Mouse (Mus musculus) kidney, adult 8-10 months (tissue): ENCODE data around the gene Pias1.

Experiments used
- DNase-seq, 2 experiments: peaks; one replicate each; pipeline ENCODE4 v3.0.0; 2022

Gene Pias1

DNA sequence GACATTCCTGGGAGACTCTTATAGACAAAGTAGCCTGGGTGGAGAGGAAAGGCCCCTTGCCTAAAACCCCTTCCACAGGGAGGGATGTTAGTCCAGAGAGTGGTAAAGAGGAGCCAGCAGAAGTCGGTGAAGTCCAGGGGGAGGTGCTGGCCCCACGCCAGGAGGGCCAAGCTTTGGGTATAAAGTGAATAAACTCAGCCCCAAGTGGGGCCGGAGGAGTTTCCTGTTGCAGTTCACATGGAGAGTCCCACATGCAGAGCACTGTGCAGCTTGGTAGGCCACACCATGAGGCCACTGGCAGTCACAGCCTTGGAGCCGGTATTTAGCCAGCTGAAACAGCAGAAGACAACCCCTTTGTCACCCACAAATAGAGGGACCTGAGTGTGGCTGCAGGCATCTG lies 133.2 kb downstream of the Pias1 start:
- DNase-seq = peak in 1 of 2 experiments; percentile 34

DNA sequence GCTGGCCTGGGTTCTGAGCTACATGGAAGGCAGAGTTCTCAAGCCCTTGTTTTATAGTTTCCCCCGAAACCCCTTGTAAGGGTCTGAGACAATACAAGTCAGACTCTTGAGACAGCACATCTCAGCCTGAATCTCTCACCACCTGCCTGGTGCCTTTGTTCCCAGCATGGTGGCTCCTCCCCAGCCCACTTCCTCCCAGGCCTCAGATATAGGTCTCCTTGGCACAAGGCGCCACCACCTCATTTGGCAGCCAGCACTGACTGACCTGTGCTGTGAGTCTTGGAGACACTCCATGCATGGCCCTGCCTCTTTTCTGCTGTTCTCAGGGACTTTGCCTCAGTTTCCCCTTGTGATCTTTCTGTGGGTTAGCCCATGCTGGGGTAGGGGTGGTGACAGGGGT lies 136.2 kb downstream of the Pias1 start:
- DNase-seq = no peak

DNA sequence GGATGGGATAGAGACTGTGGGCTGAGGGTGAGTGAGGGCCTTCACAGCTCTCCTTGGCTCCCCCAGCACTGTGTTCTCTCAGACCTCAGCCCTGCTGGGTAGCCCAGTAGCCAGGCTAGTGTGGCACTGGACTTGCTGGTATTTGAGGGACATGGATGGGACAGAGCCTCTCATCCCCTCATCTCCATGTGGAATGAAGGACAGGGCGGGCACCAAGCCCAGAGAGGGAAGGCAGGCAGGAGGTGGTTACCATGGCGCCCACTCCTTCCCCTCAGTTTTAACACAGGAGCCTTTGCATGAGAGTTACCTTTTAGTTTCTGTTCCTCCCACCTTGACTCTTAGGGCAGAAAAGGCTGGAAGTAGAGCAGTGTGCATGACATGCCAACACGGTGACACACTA lies 139.1 kb downstream of the Pias1 start:
- no peak for DNase-seq

DNA sequence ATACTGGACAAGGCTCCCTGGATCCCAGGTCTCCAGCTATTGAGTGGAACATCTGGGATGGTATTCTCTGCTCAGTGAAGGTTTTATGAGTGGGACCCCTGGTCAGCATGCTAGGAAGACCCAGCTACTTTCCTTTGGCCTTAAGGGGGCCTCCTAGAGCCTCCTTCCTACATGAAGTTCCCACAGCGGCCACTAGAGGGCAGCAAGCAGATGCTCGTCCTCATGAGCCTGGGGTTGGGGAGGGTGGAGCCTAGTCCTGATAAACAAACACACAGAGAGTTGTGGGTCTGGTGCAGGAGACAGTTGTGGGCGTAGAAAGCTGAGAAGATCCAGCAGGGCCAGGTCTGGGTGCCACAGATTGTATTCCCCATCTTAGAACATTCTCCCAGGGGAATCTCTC lies 140.0 kb downstream of the Pias1 start:
- peak; percentile 69 to 90 for DNase-seq

DNA sequence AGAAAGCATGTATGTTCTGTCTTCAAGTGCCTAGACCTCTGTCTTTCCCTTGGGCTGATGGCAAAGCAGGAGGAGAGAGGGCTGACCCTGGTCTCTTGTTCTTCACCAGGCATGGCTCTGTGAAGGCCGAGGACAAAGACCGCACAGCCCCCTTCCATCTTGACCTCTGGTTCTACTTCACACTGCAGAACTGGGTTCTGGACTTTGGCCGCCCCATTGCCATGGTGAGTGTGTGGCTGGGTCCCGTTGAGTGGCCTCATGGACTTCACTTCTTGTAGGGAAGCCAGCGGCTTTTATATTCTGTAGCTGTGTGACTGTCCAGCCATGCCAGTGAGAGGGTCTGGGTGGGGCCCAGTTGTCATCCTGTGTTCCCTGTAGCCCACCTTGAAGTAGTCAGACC lies 143.3 kb downstream of the Pias1 start:
- DNase-seq = peak; percentile 53 to 62

DNA sequence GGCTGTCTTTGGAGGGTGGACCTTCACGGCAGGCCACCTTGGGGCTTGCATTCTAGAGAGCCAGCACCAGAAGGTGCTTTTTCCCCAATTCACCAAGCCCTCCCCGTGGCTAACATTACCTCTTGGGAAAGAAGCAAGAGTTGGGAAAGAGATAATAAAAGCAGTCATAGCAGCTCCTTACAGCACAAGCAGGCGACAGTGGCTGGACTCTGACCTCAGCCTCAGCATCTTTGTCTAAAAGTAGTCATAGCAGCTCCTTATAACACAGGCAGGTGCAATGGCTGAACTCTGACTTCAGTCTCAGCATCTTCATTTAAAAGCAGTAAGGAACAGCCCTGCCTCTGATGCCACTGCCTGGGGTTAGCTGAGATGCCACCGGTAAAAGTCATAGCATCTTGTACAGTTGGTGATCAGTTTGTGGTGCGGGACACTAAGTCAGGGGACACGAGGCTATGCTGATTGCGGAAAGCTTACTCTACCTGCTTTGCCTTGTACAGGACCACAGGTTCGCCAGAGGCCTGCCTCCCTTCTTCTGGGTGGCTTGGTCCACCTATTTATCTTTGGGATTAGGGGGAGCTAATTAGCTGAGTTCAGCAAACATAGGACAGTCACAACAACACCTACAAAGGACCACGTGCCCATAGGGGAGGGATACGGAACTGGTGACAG lies 144.2 kb downstream of the Pias1 start:
- DNase-seq = no peak

DNA sequence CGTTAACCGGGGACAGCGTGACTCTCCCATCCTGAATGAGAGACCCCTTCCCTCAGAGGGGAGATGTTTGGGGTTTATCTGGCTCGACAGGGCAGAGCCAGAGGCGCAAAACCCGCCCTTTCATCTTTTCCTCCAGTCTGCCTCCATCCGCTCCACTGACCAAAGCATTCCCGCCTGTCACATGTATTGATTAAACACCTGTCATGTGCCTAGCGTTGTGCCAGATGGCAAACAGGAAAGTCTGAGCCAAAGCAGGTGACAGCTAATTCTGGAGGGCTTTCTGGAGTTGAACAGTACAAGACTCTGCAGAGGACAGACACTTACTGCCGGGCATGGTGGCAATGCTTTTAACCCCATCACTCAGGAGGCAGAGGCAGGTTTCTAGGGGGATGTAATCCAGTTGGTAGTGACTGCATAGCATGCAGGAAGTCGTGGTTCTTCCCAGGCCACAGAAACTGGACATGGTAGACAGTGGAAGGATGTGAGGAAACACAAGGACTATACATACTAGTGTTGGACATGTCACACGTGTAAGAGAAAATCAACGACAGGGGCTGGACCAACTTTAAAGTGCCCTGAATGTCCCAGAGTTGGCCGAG lies 148.5 kb downstream of the Pias1 start:
- peak; percentile 47 to 69 for DNase-seq

DNA sequence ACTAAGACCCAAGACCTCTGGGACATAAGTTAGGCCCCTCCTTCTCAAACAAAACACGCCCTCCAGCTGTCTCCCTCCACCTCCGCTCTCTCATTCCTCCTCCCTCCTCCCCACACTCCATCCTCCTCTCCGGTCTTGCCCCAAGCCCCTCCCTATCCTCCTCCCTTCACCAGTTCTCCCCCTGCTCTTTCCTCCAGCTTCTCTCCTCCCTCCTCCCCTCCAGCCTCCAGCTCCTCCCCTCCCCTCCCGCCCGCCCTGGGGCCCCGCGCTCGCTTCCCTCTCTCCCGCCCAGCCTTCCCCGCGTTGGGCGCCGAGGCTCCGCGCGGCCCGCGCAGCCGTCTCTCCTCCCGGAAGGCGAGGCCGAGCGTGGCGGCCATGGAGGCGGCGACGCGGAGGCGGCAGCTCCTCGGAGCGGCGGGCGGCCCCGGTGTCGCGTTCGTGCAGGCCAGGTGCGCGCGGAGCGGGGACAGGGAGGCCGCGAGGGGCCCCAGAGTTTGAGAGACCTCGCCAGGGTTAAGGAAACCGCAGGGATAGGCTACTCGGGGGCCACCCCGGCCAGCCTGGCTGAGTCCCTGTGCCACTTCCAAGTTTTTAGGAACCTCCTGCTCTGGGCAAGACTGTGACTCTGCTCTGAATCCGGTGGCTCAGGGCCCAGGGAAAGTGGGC lies 149.1 kb downstream of the Pias1 start, which contains the start of gene Cln6:
Gene Cln6, plus strand, starts transcription at position 280 of the 666 bp plus-strand sequence.
- peak; percentile 74 to 91 for DNase-seq

DNA sequence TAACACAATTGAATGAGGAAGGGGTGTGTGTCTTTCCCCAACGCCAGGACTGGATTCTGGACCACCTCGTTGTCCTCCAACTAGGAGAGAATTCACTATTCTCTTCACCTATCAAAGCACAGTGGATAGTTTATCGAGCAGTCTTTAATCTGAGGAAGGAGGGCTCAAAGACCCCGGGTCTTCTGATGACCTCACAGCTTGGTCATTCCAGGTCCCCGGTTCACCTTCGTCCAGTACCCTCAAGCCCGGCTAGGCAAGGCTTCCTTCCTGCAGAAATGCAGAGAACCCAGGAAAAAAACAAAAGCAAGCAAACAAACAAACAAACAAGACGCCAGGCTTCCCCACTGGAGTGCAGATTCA lies 149.6 kb downstream of the Pias1 start:
- DNase-seq = no peak

DNA sequence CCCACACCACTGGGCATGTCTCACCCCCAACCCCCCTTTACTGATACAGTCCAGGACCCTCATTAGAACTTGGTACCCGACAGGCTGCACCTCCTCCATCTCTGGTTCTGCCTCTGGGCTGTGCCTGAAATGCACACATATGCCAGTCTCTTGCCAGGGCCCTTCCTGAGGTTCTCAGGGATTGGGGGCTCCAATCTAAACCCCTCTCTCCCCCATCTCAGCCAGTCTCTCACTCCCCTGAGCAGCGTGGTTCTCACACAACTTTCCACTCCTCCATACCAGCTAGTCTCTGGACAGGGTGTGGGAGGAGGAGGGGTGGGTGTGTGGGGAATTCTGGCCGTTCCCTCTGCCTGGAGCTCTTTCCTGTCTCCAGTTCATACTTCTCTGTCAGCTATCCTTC lies 150.1 kb downstream of the Pias1 start:
- no peak for DNase-seq

DNA sequence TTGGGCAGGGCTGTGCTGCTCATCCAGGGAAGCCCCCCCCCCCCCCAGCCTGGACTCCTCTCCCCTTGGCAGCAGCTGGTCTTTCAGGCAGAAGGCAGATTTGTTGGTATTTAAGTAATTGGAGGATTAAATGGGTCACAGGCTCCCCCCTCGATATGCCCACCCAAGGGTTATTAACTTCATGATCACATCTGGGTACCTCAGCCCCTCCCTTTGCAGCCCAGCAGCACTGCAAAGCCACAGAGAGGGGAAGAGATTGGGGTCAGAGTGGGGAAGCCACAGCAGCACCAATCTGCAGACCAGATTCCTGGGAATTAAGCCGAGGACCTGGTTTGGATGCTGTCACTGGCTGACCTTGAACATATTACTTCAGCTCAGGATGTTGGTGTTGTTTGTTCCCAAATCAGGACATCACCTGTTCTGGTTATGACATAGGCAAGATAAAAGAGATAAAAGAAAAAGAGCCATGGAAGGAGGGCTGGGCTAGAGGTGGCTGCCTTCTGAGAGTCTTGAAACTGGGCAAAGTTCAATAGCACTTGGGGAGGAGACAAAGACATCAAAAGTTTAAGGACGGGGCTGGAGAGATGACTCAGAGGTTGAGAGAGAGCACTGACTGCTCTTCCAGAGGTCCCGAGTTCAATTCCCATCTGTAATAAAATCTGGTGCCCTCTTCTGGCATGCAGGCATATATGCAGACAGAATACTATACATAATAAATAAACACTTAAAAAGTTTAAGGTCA lies 151.8 kb downstream of the Pias1 start:
- DNase-seq = no peak

DNA sequence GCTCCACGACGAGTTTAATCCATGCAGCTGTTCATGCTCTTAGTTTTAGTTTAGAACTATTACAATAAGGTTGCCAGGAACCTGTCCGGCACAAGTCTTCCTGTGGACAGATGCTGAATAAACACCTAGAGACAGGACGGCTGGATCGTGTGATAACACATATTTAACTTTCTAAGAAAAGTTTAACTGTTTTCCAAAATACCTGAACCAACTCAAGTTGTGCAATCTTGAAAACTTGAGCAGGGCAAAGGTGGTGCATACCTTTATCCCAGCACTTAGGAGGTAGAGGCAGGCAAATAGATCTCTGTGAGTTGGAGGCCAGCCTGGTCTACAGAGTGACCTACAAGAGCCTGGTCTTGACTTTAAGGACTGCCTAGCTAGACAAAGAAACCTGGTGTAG lies 152.8 kb downstream of the Pias1 start:
- DNase-seq = no peak

DNA sequence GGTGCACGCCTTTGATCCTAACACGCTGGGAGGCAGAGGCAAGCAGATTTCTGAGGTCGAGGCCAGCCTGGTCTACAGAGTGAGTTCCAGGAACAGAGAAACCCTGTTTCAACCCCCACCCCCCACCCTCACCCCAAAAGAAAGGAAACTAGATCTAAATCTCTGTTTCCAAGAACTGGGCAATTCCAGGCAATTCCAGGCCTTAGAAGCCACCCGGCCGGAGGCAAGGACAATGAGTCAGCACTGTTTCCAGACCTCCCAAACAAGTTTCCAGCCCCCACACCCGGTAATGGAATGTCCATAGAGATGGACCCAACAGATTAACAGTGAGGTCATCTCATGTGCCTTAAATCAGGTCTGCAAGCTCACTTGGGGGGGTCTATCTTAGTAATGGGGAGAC lies 157.8 kb downstream of the Pias1 start:
- no peak for DNase-seq

DNA sequence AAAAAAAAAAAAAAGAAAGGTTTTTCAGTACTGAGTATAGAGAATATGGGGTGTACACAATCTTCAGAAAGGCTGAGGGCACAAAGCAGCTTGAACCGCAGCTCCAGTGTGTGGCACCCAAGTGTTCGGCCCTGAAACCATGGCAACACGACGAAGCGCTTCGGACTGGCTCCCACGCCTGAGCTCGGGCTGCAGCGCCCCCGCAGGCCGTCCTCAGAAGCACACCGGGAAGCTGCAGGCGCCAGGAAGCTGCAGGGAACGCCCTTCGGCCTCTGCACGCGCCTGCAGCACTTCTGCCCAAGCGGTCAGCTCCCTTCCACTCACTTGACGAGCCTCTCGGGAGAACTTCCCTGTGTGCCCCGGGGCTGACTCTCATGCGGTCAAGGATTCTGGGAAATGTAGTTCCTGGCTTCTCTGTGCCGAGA lies 159.1 kb downstream of the Pias1 start:
- DNase-seq = peak; percentile 98 to 99
